In the genomic region with DNA sequence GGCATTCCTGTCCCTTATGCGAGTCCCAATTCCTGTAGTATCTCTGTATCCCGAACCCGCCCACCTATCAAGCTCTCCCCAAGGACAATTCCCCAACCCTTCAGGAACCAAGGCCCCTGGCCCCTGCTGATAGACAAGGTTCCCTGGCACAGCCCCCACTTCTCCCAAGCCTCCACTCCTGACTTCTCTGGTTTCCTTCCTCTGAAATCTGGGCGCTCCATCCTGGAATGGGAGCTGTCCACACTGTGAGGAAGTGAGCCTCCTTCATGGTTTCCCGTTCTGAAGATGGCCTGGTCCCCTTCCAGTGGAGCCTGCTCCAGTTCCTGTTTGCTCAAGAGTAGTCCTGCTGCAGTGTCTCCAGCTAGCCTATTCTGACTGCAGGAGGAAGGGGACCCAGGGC, we compare ENCODE assay signal across 8 mouse cellular contexts. TPM values are rescaled to one million over a fixed set of nuclear protein-coding genes. Genes with fewer than 3 reads are reported as not detected.
DNase-seq lines count a peak whose midpoint lies in the region; ATAC-seq and TF ChIP-seq lines count a peak whose summit lies in the region.

No protein-coding gene starts in this region.

- intact Hi-C loops in gastrocnemius, adult 2 months (cut with DNase I), result no loop called here

- ATAC-seq in kidney, embryonic 15.5 days (replicated peaks; ENCODE audit: low FRiP score), result no peak
- ATAC-seq in CD4-positive, CD25-positive, alpha-beta regulatory T cell, adult 4 months, result no peak

- H3K9ac ChIP-seq in kidney, embryonic 15.5 days, result peak overlapping the region; percentile 93

- DNase-seq in gastrocnemius, adult 2 months, result no peak
- DNase-seq in gastrocnemius, postnatal 10 days, result no peak
- no peak for DNase-seq in heart, embryonic 10.5 days (ENCODE audit: low spot score)
- peak; percentile 26 for DNase-seq in lung, postnatal 25 days (ENCODE audit: low spot score)
- DNase-seq in thymus, postnatal 4 days, result no peak
- DNase-seq in spleen, adult 12 weeks (ENCODE audit: low spot score), result no peak

- peak overlapping the region; percentile 79 for H3K4me3 ChIP-seq in gastrocnemius, adult 2 months
- peak overlapping the region; percentile 87 for H3K4me3 ChIP-seq in heart, embryonic 10.5 days
- peak overlapping the region; percentile 88 for H3K4me3 ChIP-seq in kidney, embryonic 15.5 days (replicated peaks)

- H3K9me3 ChIP-seq in heart, embryonic 10.5 days, result no peaks in the 10 kb centered on the region
- no peaks in the 10 kb centered on the region for H3K9me3 ChIP-seq in kidney, embryonic 15.5 days (replicated peaks)

- 38% methylated on average over 5 of the region's 5 CpGs for WGBS in heart, embryonic 10.5 days
- WGBS in kidney, embryonic 15.5 days, result 52% methylated on average over 5 of the region's 5 CpGs

- no peak for TF ChIP-seq CTCF in gastrocnemius, adult 2 months (IDR thresholded peaks at IDR 0.05)

- no peaks in the 10 kb centered on the region for H3K27me3 ChIP-seq in heart, embryonic 10.5 days (ENCODE audit: insufficient read depth, poor library complexity, severe bottlenecking)
- H3K27me3 ChIP-seq in kidney, embryonic 15.5 days, result no peaks in the 10 kb centered on the region

- H3K27ac ChIP-seq in gastrocnemius, adult 2 months, result peak overlapping the region; percentile 93
- H3K27ac ChIP-seq in heart, embryonic 10.5 days, result no peak overlapping the region
- H3K27ac ChIP-seq in kidney, embryonic 15.5 days, result 0 out of 2 replicates have a peak overlapping the region, but pooled peaks have one; percentile 18

- H3K4me1 ChIP-seq in heart, embryonic 10.5 days, result peaks cover 34% of the 10 kb centered on the region
- H3K4me1 ChIP-seq in kidney, embryonic 15.5 days, result peaks cover 21% of the 10 kb centered on the region

- peaks cover 65% of the 10 kb centered on the region for H3K36me3 ChIP-seq in heart, embryonic 10.5 days
- H3K36me3 ChIP-seq in kidney, embryonic 15.5 days, result peaks cover 71% of the 10 kb centered on the region

- H3K4me2 ChIP-seq in kidney, embryonic 15.5 days, result peak overlapping the region; percentile 92

RNA-seq across cellular contexts. Expression of a gene that starts 1.0 kb away (rescaled TPM):
- total RNA-seq in gastrocnemius, adult 2 months (2021), result 1 to 10 TPM; 3.6 to 5.3 TPM
- total RNA-seq in gastrocnemius, postnatal 10 days (2021), result 1 to 10 TPM; 5.3 to 6.3 TPM
- polyA plus RNA-seq in heart, embryonic 10.5 days (2016; fragmentation: Nextera tagmentation; extraction: Ambion mirVana), result 9.2 and 10.8 TPM in 2 replicates
- polyA plus RNA-seq in kidney, embryonic 15.5 days (2015; fragmentation: Nextera tagmentation; extraction: Ambion mirVana), result 12.0 and 16.3 TPM in 2 replicates
- polyA plus RNA-seq in CD4-positive, CD25-positive, alpha-beta regulatory T cell, adult 4 months (2017; shearing (Covaris generic)), result 1 to 10 TPM; 7.5 to 7.8 TPM

RNA-seq across cellular contexts. Expression of a gene that starts 16.9 kb away (rescaled TPM):
- under 1 TPM in 1 of 2 experiments, not detected in 1; 0.05 TPM for total RNA-seq in gastrocnemius, adult 2 months (2021)
- under 1 TPM; 0.14 to 0.54 TPM for total RNA-seq in gastrocnemius, postnatal 10 days (2021)
- polyA plus RNA-seq in heart, embryonic 10.5 days (2016; fragmentation: Nextera tagmentation; extraction: Ambion mirVana), result 0.13 and 0.26 TPM in 2 replicates
- 0.13 and 0.26 TPM in 2 replicates for polyA plus RNA-seq in kidney, embryonic 15.5 days (2015; fragmentation: Nextera tagmentation; extraction: Ambion mirVana)
- polyA plus RNA-seq in CD4-positive, CD25-positive, alpha-beta regulatory T cell, adult 4 months (2017; shearing (Covaris generic)), result under 1 TPM in 1 of 2 experiments, not detected in 1; 0.05 TPM

RNA-seq across cellular contexts. Expression of a gene that starts 25.6 kb away (rescaled TPM):
- total RNA-seq in gastrocnemius, adult 2 months (2021), result 10 to 100 TPM; 16.0 to 16.7 TPM
- 10 to 100 TPM; 30.6 to 39.6 TPM for total RNA-seq in gastrocnemius, postnatal 10 days (2021)
- polyA plus RNA-seq in heart, embryonic 10.5 days (2016; fragmentation: Nextera tagmentation; extraction: Ambion mirVana), result 48.1 and 63.9 TPM in 2 replicates
- 96.4 and 106 TPM in 2 replicates for polyA plus RNA-seq in kidney, embryonic 15.5 days (2015; fragmentation: Nextera tagmentation; extraction: Ambion mirVana)
- 10 to 100 TPM; 20.1 to 27.6 TPM for polyA plus RNA-seq in CD4-positive, CD25-positive, alpha-beta regulatory T cell, adult 4 months (2017; shearing (Covaris generic))

RNA-seq across cellular contexts. Expression of a gene that starts 43.9 kb away (rescaled TPM):
- 10 to 100 TPM; 15.7 to 21.2 TPM for total RNA-seq in gastrocnemius, adult 2 months (2021)
- 10 to 100 TPM; 10.8 to 12.9 TPM for total RNA-seq in gastrocnemius, postnatal 10 days (2021)
- 5.4 and 9.3 TPM in 2 replicates for polyA plus RNA-seq in heart, embryonic 10.5 days (2016; fragmentation: Nextera tagmentation; extraction: Ambion mirVana)
- polyA plus RNA-seq in kidney, embryonic 15.5 days (2015; fragmentation: Nextera tagmentation; extraction: Ambion mirVana), result 11.3 and 15.2 TPM in 2 replicates
- 10 to 100 TPM in 1 of 2 experiments, 1 to 10 TPM in 1; 8.2 to 24.2 TPM for polyA plus RNA-seq in CD4-positive, CD25-positive, alpha-beta regulatory T cell, adult 4 months (2017; shearing (Covaris generic))
